Comparison of ENCODE assay signal across 30 mouse cellular contexts in the genomic region with DNA sequence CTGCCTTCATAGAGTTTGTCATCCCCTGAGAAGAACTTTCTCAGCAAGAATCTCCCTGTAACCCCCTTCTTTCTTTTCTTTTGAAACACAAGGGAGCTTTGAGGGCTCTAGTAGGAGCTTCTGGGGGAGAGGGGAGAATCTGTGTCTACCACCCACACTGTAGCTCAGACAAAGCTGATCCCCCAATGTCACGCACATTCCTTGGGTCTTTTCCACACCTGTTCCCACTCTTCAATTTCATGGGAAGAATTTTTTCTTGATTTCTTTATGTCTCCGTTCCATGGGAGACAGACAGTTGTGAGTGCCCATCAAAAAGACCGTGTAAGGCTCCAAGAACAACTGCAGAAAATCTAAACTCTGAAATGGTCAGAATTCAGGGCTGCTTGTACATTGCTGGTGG. TPM values are rescaled to one million over a fixed set of nuclear protein-coding genes. Genes with fewer than 3 reads are reported as not detected.
DNase-seq lines count a peak whose midpoint lies in the region; ATAC-seq lines count a peak whose summit lies in the region.
"Had no signal": no experiment of that assay in that cellular context is flagged by ENCODE, and none has a peak within 500 bp of the region (broad histone marks: within the 10 kb centered on the region; RNA-seq: fewer than 3 reads in every experiment).

No protein-coding gene starts in this region.

- no peak overlapping the region for H3K4me2 ChIP-seq in embryonic facial prominence, embryonic 11.5 days (ENCODE audit: low read depth, low read length)
- H3K4me2 ChIP-seq: intestine, embryonic 15.5 days; kidney, embryonic 15.5 days; limb, embryonic 15.5 days; lung, embryonic 14.5 days; stomach, embryonic 15.5 days had no signal

- no peak for DNase-seq in heart, embryonic 10.5 days (ENCODE audit: low spot score)
- DNase-seq in heart, adult 11 months = no peak
- DNase-seq in embryonic facial prominence, embryonic 11.5 days (ENCODE audit: low spot score) = peak; percentile 51
- peak; percentile 36 for DNase-seq in forelimb bud, embryonic 11.5 days (ENCODE audit: low read depth, low spot score)
- DNase-seq in mesoderm, embryonic 11.5 days (ENCODE audit: low read depth, low spot score) = peak; percentile 58
- no peak for DNase-seq in left cerebral cortex, postnatal 4 days
- DNase-seq in right cerebral cortex, adult 2 months (ENCODE audit: low spot score in 2 of 2) = no peak
- DNase-seq: adrenal gland, adult 2 months; B cell, adult 2 months; cerebellum, adult 11-12 months; cerebellum, postnatal 25 days; gastrocnemius, postnatal 36 days; heart, postnatal 4 days; kidney, postnatal 36 days; layer of hippocampus, adult 9-11 months; lung, embryonic 14.5 days; thymus, postnatal 25 days had no signal

- 74% methylated on average over 3 of the region's 3 CpGs for WGBS in heart, embryonic 10.5 days
- WGBS in embryonic facial prominence, embryonic 11.5 days = 57% methylated on average over 3 of the region's 3 CpGs

- H3K4me1 ChIP-seq in heart, embryonic 10.5 days = peaks cover 5% of the 10 kb centered on the region
- H3K4me1 ChIP-seq in embryonic facial prominence, embryonic 11.5 days (ENCODE audit: control insufficient read depth, insufficient read depth, low read length) = no peaks in the 10 kb centered on the region; the same call in 1 of the 2 replicates
- H3K4me1 ChIP-seq: megakaryocyte, embryonic 14.5 days; stomach, embryonic 15.5 days had no signal

- H3K27ac ChIP-seq in heart, embryonic 10.5 days = peak overlapping the region; percentile 10; the same call in 1 of the 2 replicates
- H3K27ac ChIP-seq in embryonic facial prominence, embryonic 11.5 days (replicated peaks; ENCODE audit: low read depth, low read length) = no peak overlapping the region
- H3K27ac ChIP-seq: intestine, embryonic 15.5 days; kidney, embryonic 15.5 days; left cerebral cortex, adult 2 months; limb, embryonic 15.5 days; liver, embryonic 14.5 days; stomach, embryonic 15.5 days had no signal

- no peaks in the 10 kb centered on the region for H3K9me3 ChIP-seq in heart, embryonic 10.5 days
- H3K9me3 ChIP-seq in embryonic facial prominence, embryonic 11.5 days (replicated peaks; ENCODE audit: control insufficient read depth, low read length) = no peaks in the 10 kb centered on the region
- H3K9me3 ChIP-seq: intestine, embryonic 15.5 days; kidney, embryonic 15.5 days; limb, embryonic 15.5 days; stomach, embryonic 15.5 days had no signal

- ATAC-seq in embryonic facial prominence, embryonic 11.5 days (replicated peaks; ENCODE audit: insufficient number of reproducible peaks, low FRiP score, low TSS enrichment, low read depth) = no peak
- ATAC-seq: hindbrain, embryonic 16.5 days; intestine, embryonic 15.5 days; midbrain, embryonic 16.5 days had no signal

- no peak overlapping the region for H3K9ac ChIP-seq in embryonic facial prominence, embryonic 11.5 days (replicated peaks; ENCODE audit: low read length)
- H3K9ac ChIP-seq: intestine, embryonic 15.5 days; kidney, embryonic 15.5 days; limb, embryonic 15.5 days; liver, embryonic 14.5 days; lung, embryonic 14.5 days; stomach, embryonic 15.5 days had no signal

- H3K4me3 ChIP-seq in heart, embryonic 10.5 days = no peak overlapping the region
- no peak overlapping the region for H3K4me3 ChIP-seq in embryonic facial prominence, embryonic 11.5 days (ENCODE audit: low read depth, low read length)
- H3K4me3 ChIP-seq: erythroblast, embryonic 14.5 days; intestine, embryonic 15.5 days; kidney, embryonic 15.5 days; left cerebral cortex, adult 2 months; limb, embryonic 15.5 days; megakaryocyte, embryonic 14.5 days; stomach, embryonic 15.5 days had no signal

- no peaks in the 10 kb centered on the region for H3K36me3 ChIP-seq in heart, embryonic 10.5 days
- H3K36me3 ChIP-seq in embryonic facial prominence, embryonic 11.5 days (replicated peaks; ENCODE audit: control insufficient read depth, insufficient read depth, low read depth, low read length) = no peaks in the 10 kb centered on the region
- H3K36me3 ChIP-seq: intestine, embryonic 15.5 days; kidney, embryonic 15.5 days; limb, embryonic 15.5 days; stomach, embryonic 15.5 days had no signal

- intact Hi-C loops in left cerebral cortex, postnatal 4 days (cut with DNase I) = no loop called here

- H3K27me3 ChIP-seq in heart, embryonic 10.5 days (ENCODE audit: insufficient read depth, poor library complexity, severe bottlenecking) = no peaks in the 10 kb centered on the region
- no peaks in the 10 kb centered on the region for H3K27me3 ChIP-seq in embryonic facial prominence, embryonic 11.5 days (ENCODE audit: control insufficient read depth, insufficient read depth, low read length)
- H3K27me3 ChIP-seq: intestine, embryonic 15.5 days; kidney, embryonic 15.5 days; limb, embryonic 15.5 days; stomach, embryonic 15.5 days had no signal

RNA-seq across cellular contexts. Expression of a gene that starts 35.2 kb away (rescaled TPM):
- 3.0 and 10.4 TPM in 2 replicates for polyA plus RNA-seq in heart, embryonic 10.5 days (2016; fragmentation: Nextera tagmentation; extraction: Ambion mirVana)
- 24.6 and 26.7 TPM in 2 replicates for polyA plus RNA-seq in embryonic facial prominence, embryonic 11.5 days (2014; fragmentation: Nextera tagmentation; extraction: Ambion mirVana)
- 10 to 100 TPM; 18.6 to 19.3 TPM for total RNA-seq in left cerebral cortex, postnatal 4 days (2021)
- total RNA-seq: MEL had no signal
- polyA plus RNA-seq: erythroblast, embryonic 14.5 days had no signal

RNA-seq across cellular contexts. Expression of a gene that starts 35.2 kb away (rescaled TPM):
- polyA plus RNA-seq in heart, embryonic 10.5 days (2016; fragmentation: Nextera tagmentation; extraction: Ambion mirVana) = not detected in 2 replicates
- 5.4 and 5.8 TPM in 2 replicates for polyA plus RNA-seq in embryonic facial prominence, embryonic 11.5 days (2014; fragmentation: Nextera tagmentation; extraction: Ambion mirVana)
- 100 to 1,000 TPM; 328 to 363 TPM for total RNA-seq in left cerebral cortex, postnatal 4 days (2021)
- polyA plus RNA-seq: erythroblast, embryonic 14.5 days; lung, embryonic 14.5 days had no signal

RNA-seq across cellular contexts. Expression of a gene that starts 50.3 kb away (rescaled TPM):
- polyA plus RNA-seq in heart, embryonic 10.5 days (2016; fragmentation: Nextera tagmentation; extraction: Ambion mirVana) = 0.07 TPM in 1 of 2 replicates, not detected in the other
- polyA plus RNA-seq in embryonic facial prominence, embryonic 11.5 days (2014; fragmentation: Nextera tagmentation; extraction: Ambion mirVana) = 0.54 and 0.77 TPM in 2 replicates
- under 1 TPM; 0.62 to 0.66 TPM for total RNA-seq in left cerebral cortex, postnatal 4 days (2021)
- total RNA-seq: gastrocnemius, adult 18-20 months; gastrocnemius, postnatal 36 days; heart, postnatal 4 days; MEL had no signal
- polyA plus RNA-seq: erythroblast, embryonic 14.5 days; limb, embryonic 15.5 days; liver, embryonic 14.5 days; lung, embryonic 14.5 days; neural tube, embryonic 14.5 days had no signal

Comparison
In these comparisons a context has a peak if more than half of its experiments do, and no peak if none do; other contexts are left out.
1. DNase-seq: peak in embryonic facial prominence, embryonic 11.5 days (single experiment), forelimb bud, embryonic 11.5 days (single experiment) and mesoderm, embryonic 11.5 days (single experiment); none in heart, embryonic 10.5 days (single experiment), heart, adult 11 months (single experiment), left cerebral cortex, postnatal 4 days (single experiment) and right cerebral cortex, adult 2 months (0 of 2).